Mouse (Mus musculus): ENCODE results near the gene Sh3glb1.

Sh3glb1 gene

GRCm38 (mm10) chr3:144672016-144672415 lies 48.1 kb downstream of the Sh3glb1 start:
- no peak for DNase-seq (ENCODE audit: extremely low spot score, low read depth, low spot score)

GRCm38 (mm10) chr3:144669944-144670874 lies 49.9 kb downstream of the Sh3glb1 start:
- DNase-seq (ENCODE audit: extremely low spot score, low read depth, low spot score) = no peak

- no peak for DNase-seq (ENCODE audit: extremely low spot score, low read depth, low spot score)
Observed at GRCm38 (mm10) chr3:144669457-144669864, 50.7 kb downstream of the Sh3glb1 start.

- DNase-seq (ENCODE audit: extremely low spot score, low read depth, low spot score) = no peak
Observed at GRCm38 (mm10) chr3:144668949-144669348, 51.2 kb downstream of the Sh3glb1 start.

GRCm38 (mm10) chr3:144668039-144668438 lies 52.1 kb downstream of the Sh3glb1 start:
- DNase-seq (ENCODE audit: extremely low spot score, low read depth, low spot score) = no peak

- no peak for DNase-seq (ENCODE audit: extremely low spot score, low read depth, low spot score)
Observed at GRCm38 (mm10) chr3:144664363-144665299, 55.5 kb downstream of the Sh3glb1 start.

- DNase-seq (ENCODE audit: extremely low spot score, low read depth, low spot score) = no peak
Observed at GRCm38 (mm10) chr3:144663415-144664093, 56.6 kb downstream of the Sh3glb1 start.

GRCm38 (mm10) chr3:144662215-144662852 lies 57.8 kb downstream of the Sh3glb1 start:
- DNase-seq (ENCODE audit: extremely low spot score, low read depth, low spot score) = no peak

- no peak for DNase-seq (ENCODE audit: extremely low spot score, low read depth, low spot score)
Observed at GRCm38 (mm10) chr3:144661439-144661838, 58.7 kb downstream of the Sh3glb1 start.

GRCm38 (mm10) chr3:144644202-144644601 lies 75.9 kb downstream of the Sh3glb1 start:
- DNase-seq (ENCODE audit: extremely low spot score, low read depth, low spot score) = no peak

GRCm38 (mm10) chr3:144643301-144643871 lies 76.7 kb downstream of the Sh3glb1 start:
- DNase-seq (ENCODE audit: extremely low spot score, low read depth, low spot score) = no peak

- DNase-seq (ENCODE audit: extremely low spot score, low read depth, low spot score) = no peak
Observed at GRCm38 (mm10) chr3:144642141-144642540, 78.0 kb downstream of the Sh3glb1 start.

- DNase-seq (ENCODE audit: extremely low spot score, low read depth, low spot score) = no peak
Observed at GRCm38 (mm10) chr3:144640033-144640432, 80.1 kb downstream of the Sh3glb1 start.

- no peak for DNase-seq (ENCODE audit: extremely low spot score, low read depth, low spot score)
Observed at GRCm38 (mm10) chr3:144639387-144639786, 80.7 kb downstream of the Sh3glb1 start.

- no peak for DNase-seq (ENCODE audit: extremely low spot score, low read depth, low spot score)
Observed at GRCm38 (mm10) chr3:144638110-144638509, 82.0 kb downstream of the Sh3glb1 start.

- DNase-seq (ENCODE audit: extremely low spot score, low read depth, low spot score) = no peak
Observed at GRCm38 (mm10) chr3:144635236-144635635, 84.9 kb downstream of the Sh3glb1 start.

All from hindlimb bud, embryonic 11.5 days (tissue).